In genomic region chr16:37626388-37626949, GRCm38 (mm10) we compare ENCODE assay signal across 15 mouse cellular contexts. TPM values are rescaled to one million over a fixed set of nuclear protein-coding genes. Genes with fewer than 3 reads are reported as not detected.
"Had no signal": no experiment of that assay in that cellular context is flagged by ENCODE, and none has a peak within 500 bp of the region (broad histone marks: within the 10 kb centered on the region; RNA-seq: fewer than 3 reads in every experiment).

No protein-coding gene starts in this region.

- ATAC-seq: intestine, embryonic 15.5 days had no signal

- H3K36me3 ChIP-seq: intestine, embryonic 15.5 days; limb, embryonic 13.5 days; neural tube, embryonic 13.5 days; stomach, embryonic 15.5 days had no signal

- H3K4me1 ChIP-seq: intestine, embryonic 15.5 days; limb, embryonic 13.5 days; stomach, embryonic 15.5 days had no signal

- H3K4me2 ChIP-seq: intestine, embryonic 15.5 days; limb, embryonic 13.5 days; neural tube, embryonic 13.5 days; stomach, embryonic 15.5 days had no signal

- H3K27ac ChIP-seq: intestine, embryonic 15.5 days; limb, embryonic 13.5 days; liver, embryonic 14.5 days; neural tube, embryonic 13.5 days; stomach, embryonic 15.5 days had no signal

- DNase-seq: kidney, adult 18-20 months; kidney, postnatal 25 days; left cerebral cortex, postnatal 4 days; lung, adult 18-20 months; lung, postnatal 36 days; right cerebral cortex, postnatal 14 days; thymus, adult 2 months; thymus, postnatal 25 days had no signal

- H3K9ac ChIP-seq: intestine, embryonic 15.5 days; limb, embryonic 13.5 days; liver, embryonic 14.5 days; neural tube, embryonic 13.5 days; stomach, embryonic 15.5 days had no signal

- H3K4me3 ChIP-seq: intestine, embryonic 15.5 days; limb, embryonic 13.5 days; neural tube, embryonic 13.5 days; stomach, embryonic 15.5 days had no signal

- H3K9me3 ChIP-seq: intestine, embryonic 15.5 days; limb, embryonic 13.5 days; neural tube, embryonic 13.5 days; stomach, embryonic 15.5 days had no signal

- H3K27me3 ChIP-seq: intestine, embryonic 15.5 days; limb, embryonic 13.5 days; neural tube, embryonic 13.5 days; stomach, embryonic 15.5 days had no signal

RNA-seq across cellular contexts. Expression of gene Hgd, which starts 46.5 kb away (rescaled TPM):
- total RNA-seq: left cerebral cortex, postnatal 10 days; left cerebral cortex, postnatal 4 days; megakaryocyte progenitor cell, adult 5-6 weeks had no signal
